Mouse (Mus musculus) lung, adult 2 months (tissue): Measurements from ENCODE around the gene Pcolce. TPM values are rescaled to one million over a fixed set of nuclear protein-coding genes. Genes with fewer than 3 reads are reported as not detected.

Experiments used
- DNase-seq: peaks from one replicate; pipeline ENCODE4 v3.0.0; 2022
- H3K4me1 ChIP-seq: fragments of 200-500 bp; 2 replicates; pipeline ENCODE4 v1.6.1; 2011; ENCODE audit warnings: low read length; ENCODE audit not compliant: control insufficient read depth, insufficient read depth
- H3K4me3 ChIP-seq: fragments of 200-500 bp; replicated peaks from 2 replicates; pipeline ENCODE3; 2011; ENCODE audit warnings: low read depth, mild to moderate bottlenecking, control low read depth, low read length; ENCODE audit errors: extremely low read depth
- CTCF ChIP-seq: fragments of 200-500 bp; IDR thresholded peaks from 2 replicates; pipeline ENCODE4 v1.5.1; 2011; ENCODE audit warnings: mild to moderate bottlenecking, low read length, control low read depth; ENCODE audit not compliant: insufficient read depth
- POLR2A ChIP-seq: fragments of 200-500 bp; IDR thresholded peaks from 2 replicates; pipeline ENCODE4 v1.6.1; 2011; ENCODE audit warnings: low read depth, mild to moderate bottlenecking, control low read depth, low read length, borderline replicate concordance; ENCODE audit errors: extremely low read depth
- WGBS: fragments of 180-500 bp; shearing (Covaris S2); methylation state at CpG from one replicate; pipeline ENCODE4 v1.1.7; 2018; 5-methylcytosine and 5-hydroxymethylcytosine counted together
- polyA plus RNA-seq: library from polyadenylated mRNA; depleted of rRNA; stranded (reverse); fragments of >200 nt; gene quantifications from 2 replicates; pipeline ENCODE4 v1.2.3, GENCODE M21; 2012

The Pcolce gene
- polyA plus RNA-seq, 1 experiment: 290 TPM

- no peaks in the 10 kb centered on the region for H3K4me1 ChIP-seq
- no peak for DNase-seq
- H3K4me3 ChIP-seq: peak within 1 kb of the TSS; percentile 20
- peak; percentile 50; the same call in 1 of the 2 replicates for TF ChIP-seq POLR2A
- no peak for TF ChIP-seq CTCF
- WGBS: 30% methylated on average over 11 of the region's 11 CpGs
Measured at GRCm38 (mm10) chr5:137645652-137646091, 32.1 kb upstream of the Pcolce start, which contains the start of gene Irs3. Irs3 (minus strand) TSS chr5:137645714.

- DNase-seq: peak; percentile 48
- 5% methylated on average over 44 of the region's 44 CpGs for WGBS
- no peaks in the 10 kb centered on the region for H3K4me1 ChIP-seq
- peak overlapping the region; percentile 20 for H3K4me3 ChIP-seq
- TF ChIP-seq CTCF (no peak), POLR2A (no peak)
Measured at GRCm38 (mm10) chr5:137645091-137645651, 31.6 kb upstream of the Pcolce start.

- Histone ChIP-seq H3K4me3 (no peak overlapping the region), H3K4me1 (peaks cover 2% of the 10 kb centered on the region; the same call in 1 of the 2 replicates)
- no peak for DNase-seq
- WGBS: 59% methylated on average over 19 of the region's 19 CpGs
- no peak for TF ChIP-seq CTCF
- TF ChIP-seq POLR2A: no peak
Measured at GRCm38 (mm10) chr5:137644484-137644883, 30.9 kb upstream of the Pcolce start.

- TF ChIP-seq CTCF: no peak
- TF ChIP-seq POLR2A: no peak
- DNase-seq: no peak
- 39% methylated on average over 4 of the region's 4 CpGs for WGBS
Measured at GRCm38 (mm10) chr5:137642886-137643285, 29.3 kb upstream of the Pcolce start.

GRCm38 (mm10) chr5:137641054-137641453, 27.5 kb upstream of the Pcolce start, which contains the start of gene Sap25:
Sap25 (plus strand) TSS chr5:137641334.
- TF ChIP-seq POLR2A (no peak), CTCF (peak; percentile 33; the same call in 1 of the 2 replicates)
- Histone ChIP-seq H3K4me3 (no peak within 1 kb of the TSS), H3K4me1 (peaks cover 2% of the 10 kb centered on the region; the same call in 1 of the 2 replicates)
- DNase-seq: no peak
- 83% methylated on average over 19 of the region's 19 CpGs for WGBS

More at GRCm38 (mm10) chr5:137642886-137643285, 29.3 kb upstream of the Pcolce start:
- Histone ChIP-seq H3K4me3 (no peak overlapping the region), H3K4me1 (peaks cover 2% of the 10 kb centered on the region; the same call in 1 of the 2 replicates)

- DNase-seq: peak; percentile 46
- no peak overlapping the region for H3K4me3 ChIP-seq
- no peak for TF ChIP-seq POLR2A
- no peak for TF ChIP-seq CTCF
Measured at GRCm38 (mm10) chr5:137639472-137639871, 25.9 kb upstream of the Pcolce start.

GRCm38 (mm10) chr5:137633397-137634084, 20.0 kb upstream of the Pcolce start:
- 54% methylated on average over 12 of the region's 12 CpGs for WGBS
- DNase-seq: peak; percentile 70
- TF ChIP-seq CTCF (no peak), POLR2A (no peak)

More at GRCm38 (mm10) chr5:137639472-137639871, 25.9 kb upstream of the Pcolce start:
- WGBS: 57% methylated on average over 7 of the region's 7 CpGs
- H3K4me1 ChIP-seq: peaks cover 2% of the 10 kb centered on the region; the same call in 1 of the 2 replicates

GRCm38 (mm10) chr5:137631591-137631990, 18.0 kb upstream of the Pcolce start:
- DNase-seq: no peak
- WGBS: 21% methylated on average over 4 of the region's 4 CpGs
- TF ChIP-seq POLR2A (no peak), CTCF (no peak)
- H3K4me1 ChIP-seq: peaks cover 3% of the 10 kb centered on the region; the same call in 1 of the 2 replicates
- H3K4me3 ChIP-seq: peak overlapping the region; percentile 24

More at GRCm38 (mm10) chr5:137633397-137634084, 20.0 kb upstream of the Pcolce start:
- Histone ChIP-seq H3K4me1 (peaks cover 3% of the 10 kb centered on the region; the same call in 1 of the 2 replicates), H3K4me3 (no peak overlapping the region)

- 18% methylated on average over 9 of the region's 9 CpGs for WGBS
- peak; percentile 22; the same call in 1 of the 2 replicates for TF ChIP-seq POLR2A
- no peak for TF ChIP-seq CTCF
- H3K4me3 ChIP-seq: peak overlapping the region; percentile 24
- no peak for DNase-seq
- H3K4me1 ChIP-seq: peaks cover 3% of the 10 kb centered on the region; the same call in 1 of the 2 replicates
Measured at GRCm38 (mm10) chr5:137631171-137631570, 17.6 kb upstream of the Pcolce start.
